Mouse (Mus musculus) C2C12 (cell line): ENCODE data around the gene Gm45233.

Source experiments
- CTCF ChIP-seq: IDR thresholded peaks from one replicate; pipeline ENCODE4 v1.5.1; 2011; ENCODE audit not compliant: control insufficient read depth, insufficient read depth, insufficient read length
- MYOD1 ChIP-seq: IDR thresholded peaks from one replicate; pipeline ENCODE4 v1.6.1; 2011; ENCODE audit warnings: low read depth; ENCODE audit not compliant: control insufficient read depth, insufficient read length

DNA sequence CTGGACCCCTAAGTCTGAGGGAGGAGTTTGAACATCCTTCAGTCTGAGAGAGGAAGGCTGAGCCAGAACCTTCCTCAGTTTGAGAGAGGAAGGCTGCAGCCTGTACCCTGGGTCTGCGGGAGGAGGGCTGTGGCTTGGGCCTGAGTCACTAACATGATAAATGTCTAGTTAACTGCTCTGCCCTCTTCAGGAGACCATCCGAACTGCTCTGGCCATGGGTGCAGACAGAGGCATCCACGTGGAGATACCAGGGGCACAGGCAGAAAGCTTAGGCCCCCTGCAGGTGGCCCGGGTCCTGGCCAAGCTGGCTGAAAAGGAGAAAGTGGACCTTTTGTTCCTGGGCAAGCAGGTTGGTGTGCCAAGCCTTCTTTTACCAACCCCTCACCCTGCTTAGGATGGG is 8.7 kb downstream of the Gm45233 start:
- no peak for TF ChIP-seq CTCF
- TF ChIP-seq MYOD1: no peak
